Mouse (Mus musculus): ENCODE measurements around the gene Ttc22.

GRCm38 (mm10) chr4:106590871-106591270, 31.4 kb upstream of the Ttc22 start:
- TF ChIP-seq CTCF (conservative IDR thresholded peaks at IDR 0.05; ENCODE audit: insufficient read depth, insufficient read length, low read depth, low read length) = no peak
- no peak for TF ChIP-seq POLR2A (IDR thresholded peaks at IDR 0.05; ENCODE audit: low read depth, low read length)

All from kidney, adult 2 months (tissue).